22 mouse cellular contexts compared by ENCODE assay signal in the genomic region with DNA sequence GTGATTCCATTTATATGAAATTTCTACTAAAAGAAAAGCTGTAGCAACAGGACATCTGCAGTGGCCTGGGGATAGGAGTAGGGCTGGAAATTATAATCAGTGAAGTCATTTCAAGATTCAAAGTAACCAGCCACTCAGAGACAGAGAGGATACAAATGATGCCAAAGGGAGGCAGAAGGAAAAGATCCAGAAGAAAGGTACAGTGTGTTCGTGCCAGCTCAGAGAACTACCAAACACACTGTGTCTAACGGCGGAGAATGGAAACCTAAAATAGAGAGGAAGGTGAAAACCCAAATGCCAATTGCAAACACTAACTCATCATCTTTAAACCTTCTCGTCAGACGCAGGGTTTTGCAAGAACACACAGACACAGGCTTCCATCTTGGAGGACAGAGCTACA.
DNase-seq lines count a peak whose midpoint lies in the region; TF ChIP-seq lines count a peak whose summit lies in the region.
"Had no signal": no experiment of that assay in that cellular context is flagged by ENCODE, and none has a peak within 500 bp of the region (broad histone marks: within the 10 kb centered on the region; RNA-seq: fewer than 3 reads in every experiment).

No protein-coding gene starts in this region.

- TF ChIP-seq EP300 in heart, adult 2 months (IDR thresholded peaks at IDR 0.05; ENCODE audit: insufficient read depth, low read depth, low read length): no peak

- H3K79me2 ChIP-seq in heart, adult 2 months (replicated peaks; ENCODE audit: control insufficient read depth, insufficient read depth, low read length): peaks cover 3% of the 10 kb centered on the region

- TF ChIP-seq CTCF in heart, adult 2 months (IDR thresholded peaks at IDR 0.05): no peak
- no peak for TF ChIP-seq CTCF in left cerebral cortex, adult 2 months (IDR thresholded peaks at IDR 0.05)

- TF ChIP-seq POLR2A in heart, adult 2 months (IDR thresholded peaks at IDR 0.05; ENCODE audit: insufficient read depth, low read depth, low read length): no peak

- no peak overlapping the region for H3K27ac ChIP-seq in heart, adult 2 months
- H3K27ac ChIP-seq in left cerebral cortex, adult 2 months: peak overlapping the region; percentile 93
- H3K27ac ChIP-seq: embryonic facial prominence, embryonic 15.5 days; forebrain, embryonic 10.5 days; forebrain, embryonic 15.5 days had no signal

- intact Hi-C loops in heart, adult 2 months (cut with DNase I): no loop called here
- intact Hi-C loops in left cerebral cortex, adult 2 months (cut with DNase I): loop anchor here (2.0 kb wide), 2 partner anchors 43 to 133 kb away; no protein-coding TSS in a partner anchor
- intact Hi-C loops in left cerebral cortex, postnatal 4 days (cut with DNase I): no loop called here

- no peaks in the 10 kb centered on the region for H3K27me3 ChIP-seq in heart, adult 2 months (ENCODE audit: control insufficient read depth, insufficient read depth, low read length)
- H3K27me3 ChIP-seq: embryonic facial prominence, embryonic 15.5 days; forebrain, embryonic 15.5 days; heart, embryonic 13.5 days; hindbrain, embryonic 15.5 days had no signal

- peaks cover 15% of the 10 kb centered on the region for H3K4me1 ChIP-seq in heart, adult 2 months (ENCODE audit: control insufficient read depth, insufficient read depth, low read length)
- H3K4me1 ChIP-seq: embryonic facial prominence, embryonic 15.5 days; forebrain, embryonic 10.5 days; forebrain, embryonic 15.5 days had no signal

- H3K9ac ChIP-seq in heart, adult 2 months (ENCODE audit: low read depth, low read length): no peak overlapping the region
- H3K9ac ChIP-seq: embryonic facial prominence, embryonic 15.5 days; forebrain, embryonic 15.5 days; heart, embryonic 13.5 days; hindbrain, embryonic 15.5 days had no signal

- H3K4me3 ChIP-seq in heart, adult 2 months: no peak overlapping the region
- H3K4me3 ChIP-seq in left cerebral cortex, adult 2 months: no peak overlapping the region
- H3K4me3 ChIP-seq: embryonic facial prominence, embryonic 15.5 days; erythroblast, embryonic 14.5 days; forebrain, embryonic 10.5 days; forebrain, embryonic 15.5 days; heart, embryonic 13.5 days; hindbrain, embryonic 15.5 days had no signal

- DNase-seq in cerebellum, adult 9-10 months: peak; percentile 38
- DNase-seq in cerebellum, adult 9-11 months: no peak
- DNase-seq in heart, adult 11 months: peak; percentile 46
- DNase-seq in heart, adult 2 months: no peak
- peak in 1 of 2 experiments; percentile 22 for DNase-seq in left cerebral cortex, adult 2 months (ENCODE audit: extremely low spot score in 1 of 2, low spot score in 2 of 2)
- DNase-seq in left cerebral cortex, postnatal 4 days: no peak
- peak; percentile 86 for DNase-seq in brain, adult 2 months (ENCODE audit: low read depth, low spot score)
- DNase-seq in adrenal gland, adult (ENCODE audit: inconsistent age in 2 of 2, low spot score in 1 of 2): no peak
- DNase-seq: adrenal gland, postnatal 10 days; B cell, adult 2 months; cerebellum, adult 11-12 months; cerebellum, postnatal 10 days; embryo, embryonic 11 days; gastrocnemius, postnatal 10 days; heart, postnatal 36 days had no signal

- peaks cover 14% of the 10 kb centered on the region for H3K36me3 ChIP-seq in heart, adult 2 months (ENCODE audit: control insufficient read depth, insufficient read depth, low read length)
- H3K36me3 ChIP-seq: forebrain, embryonic 15.5 days; G1E had no signal

- 93% methylated on average over 5 of the region's 5 CpGs for WGBS in heart, adult 2 months

Comparison
In these comparisons a context has a peak if more than half of its experiments do, and no peak if none do; other contexts are left out.
1. DNase-seq: peak in cerebellum, adult 9-10 months (single experiment), heart, adult 11 months (single experiment) and brain, adult 2 months (single experiment); none in cerebellum, adult 9-11 months (single experiment), heart, adult 2 months (0 of 2), left cerebral cortex, postnatal 4 days (single experiment) and adrenal gland, adult (0 of 2).